Mouse (Mus musculus) MEL (cell line): ENCODE results near the gene Frs3. TPM values are rescaled to one million over a fixed set of nuclear protein-coding genes. Genes with fewer than 3 reads are reported as not detected.

ENCODE experiments used
- DNase-seq: peaks from one replicate; pipeline ENCODE4 v3.0.0; 2011; ENCODE audit warnings: low read depth, low spot score
- H3K27ac ChIP-seq: 2 replicates; pipeline ENCODE4 v1.5.1; 2012; ENCODE audit warnings: low read depth, mild to moderate bottlenecking, control low read depth, low read length, moderate library complexity; ENCODE audit not compliant: control insufficient read depth
- H3K27me3 ChIP-seq, 2 experiments: fragments of 150-350 bp in 1 of 2; sonication (generic) in 1 of 2; 2 replicates each; pipeline ENCODE4 v1.6.1; 2012; ENCODE audit warnings: low read length in 2 of 2, mild to moderate bottlenecking in 2 of 2, improper control_type of control experiment in 1 of 2, moderate library complexity in 1 of 2; ENCODE audit not compliant: insufficient read depth in 2 of 2, control insufficient read depth in 1 of 2
- H3K36me3 ChIP-seq, 2 experiments: 2 replicates each; pipeline ENCODE4 v1.6.1; 2012 to 2014; ENCODE audit warnings: low read length in 2 of 2, improper control_type of control experiment in 1 of 2, inconsistent platforms in 1 of 2, mild to moderate bottlenecking in 1 of 2; ENCODE audit not compliant: insufficient read depth in 2 of 2, control insufficient read depth in 1 of 2
- H3K4me1 ChIP-seq, 2 experiments: fragments of 150-350 bp in 1 of 2; sonication (generic) in 1 of 2; 2 replicates each; pipeline ENCODE4 v1.6.1; 2012; ENCODE audit warnings: low read length in 2 of 2, improper control_type of control experiment in 1 of 2, mild to moderate bottlenecking in 1 of 2; ENCODE audit not compliant: insufficient read depth in 2 of 2, control insufficient read depth in 1 of 2
- H3K4me3 ChIP-seq, 2 experiments: fragments of 150-350 bp in 1 of 2; sonication (generic) in 1 of 2; 2 replicates each; pipeline ENCODE4 v1.5.1; 2012; ENCODE audit warnings: low read depth in 2 of 2, low read length in 2 of 2, mild to moderate bottlenecking in 2 of 2, moderate library complexity in 2 of 2, control low read depth in 1 of 2, improper control_type of control experiment in 1 of 2; ENCODE audit not compliant: control insufficient read depth in 1 of 2, insufficient read depth in 1 of 2
- H3K79me2 ChIP-seq: 2 replicates; pipeline ENCODE4 v1.6.1; 2012; ENCODE audit warnings: mild to moderate bottlenecking, low read length, moderate library complexity; ENCODE audit not compliant: control insufficient read depth, poor library complexity, insufficient read depth
- H3K9ac ChIP-seq: 2 replicates; pipeline ENCODE4 v1.6.1; 2012; ENCODE audit warnings: low read depth, mild to moderate bottlenecking, control low read depth, low read length, moderate library complexity; ENCODE audit not compliant: control insufficient read depth, poor library complexity, severe bottlenecking
- H3K9me3 ChIP-seq: fragments of 150-350 bp; sonication (generic); replicated peaks from 2 replicates; pipeline ENCODE4 v1.6.1; 2012; ENCODE audit warnings: mild to moderate bottlenecking, low read length, improper control_type of control experiment, moderate library complexity; ENCODE audit not compliant: insufficient read depth
- CHD1 ChIP-seq: IDR thresholded peaks from 2 replicates; pipeline ENCODE4 v1.6.1; 2012; ENCODE audit warnings: low read depth, mild to moderate bottlenecking, inconsistent platforms, low read length, improper control_type of control experiment
- CHD2 ChIP-seq: IDR thresholded peaks from 2 replicates; pipeline ENCODE4 v1.6.1; 2011; ENCODE audit warnings: low read length, improper control_type of control experiment
- CTCF ChIP-seq, 3 experiments: IDR thresholded peaks in 2 of 3; conservative IDR thresholded peaks in 1 of 3; 2 replicates each; pipeline ENCODE4 v1.5.1; 2011 to 2012; ENCODE audit warnings: low read length in 3 of 3, low read depth in 2 of 3, mild to moderate bottlenecking in 2 of 3, improper control_type of control experiment in 1 of 3, inconsistent platforms in 1 of 3, mixed read lengths in 1 of 3, moderate library complexity in 1 of 3; ENCODE audit not compliant: control insufficient read depth in 1 of 3, insufficient read depth in 1 of 3, poor library complexity in 1 of 3, severe bottlenecking in 1 of 3
- E2F4 ChIP-seq: IDR thresholded peaks from 2 replicates; pipeline ENCODE4 v1.6.1; 2011; ENCODE audit warnings: low read depth, low read length, improper control_type of control experiment, borderline replicate concordance
- ELF1 ChIP-seq: IDR thresholded peaks from 2 replicates; pipeline ENCODE4 v1.6.1; 2014; ENCODE audit warnings: low read depth, mild to moderate bottlenecking, inconsistent platforms, low read length, improper control_type of control experiment, moderate library complexity
- ETS1 ChIP-seq: IDR thresholded peaks from 2 replicates; pipeline ENCODE4 v1.6.1; 2012; ENCODE audit warnings: low read depth, mild to moderate bottlenecking, inconsistent platforms, low read length, improper control_type of control experiment, moderate library complexity
- GABPA ChIP-seq: IDR thresholded peaks from 2 replicates; pipeline ENCODE4 v1.6.1; 2012; ENCODE audit warnings: low read depth, mild to moderate bottlenecking, inconsistent platforms, low read length, improper control_type of control experiment, moderate library complexity
- GATA1 ChIP-seq: IDR thresholded peaks from 2 replicates; pipeline ENCODE4 v1.6.1; 2011; ENCODE audit warnings: low read depth, low read length, improper control_type of control experiment
- HCFC1 ChIP-seq: IDR thresholded peaks from 2 replicates; pipeline ENCODE4 v1.6.1; 2012; ENCODE audit warnings: low read depth, mild to moderate bottlenecking, inconsistent platforms, low read length, improper control_type of control experiment, moderate library complexity
- JUND ChIP-seq: IDR thresholded peaks from 2 replicates; pipeline ENCODE4 v1.6.1; 2011; ENCODE audit warnings: low read depth, mild to moderate bottlenecking, improper control_type of control experiment, low read length
- MAFK ChIP-seq: IDR thresholded peaks from 2 replicates; pipeline ENCODE4 v1.6.1; 2011; ENCODE audit warnings: low read depth, mild to moderate bottlenecking, low read length, improper control_type of control experiment, borderline replicate concordance
- MAX ChIP-seq: IDR thresholded peaks from 2 replicates; pipeline ENCODE4 v1.6.1; 2011; ENCODE audit warnings: low read length, improper control_type of control experiment
- MAZ ChIP-seq: IDR thresholded peaks from 2 replicates; pipeline ENCODE4 v1.6.1; 2012; ENCODE audit warnings: low read depth, mild to moderate bottlenecking, inconsistent platforms, low read length, improper control_type of control experiment
- MEF2A ChIP-seq: IDR thresholded peaks from 2 replicates; pipeline ENCODE4 v1.6.1; 2014; ENCODE audit warnings: low read depth, mild to moderate bottlenecking, inconsistent platforms, low read length, improper control_type of control experiment; ENCODE audit not compliant: poor library complexity, insufficient replicate concordance, severe bottlenecking; ENCODE audit errors: extremely low read depth
- MXI1 ChIP-seq: IDR thresholded peaks from 2 replicates; pipeline ENCODE4 v1.6.1; 2011; ENCODE audit warnings: mild to moderate bottlenecking, low read depth, low read length, improper control_type of control experiment
- MYB ChIP-seq: IDR thresholded peaks from 2 replicates; pipeline ENCODE4 v1.6.1; 2011; ENCODE audit warnings: mild to moderate bottlenecking, low read depth, low read length, improper control_type of control experiment
- MYC ChIP-seq: IDR thresholded peaks from 2 replicates; pipeline ENCODE4 v1.6.1; 2011; ENCODE audit warnings: low read depth, mild to moderate bottlenecking, low read length, improper control_type of control experiment, moderate library complexity
- NELFE ChIP-seq: IDR thresholded peaks from 2 replicates; pipeline ENCODE4 v1.6.1; 2011; ENCODE audit warnings: low read depth, low read length, improper control_type of control experiment
- NRF1 ChIP-seq: IDR thresholded peaks from 2 replicates; pipeline ENCODE4 v1.6.1; 2014; ENCODE audit warnings: low read depth, mild to moderate bottlenecking, inconsistent platforms, low read length, improper control_type of control experiment, moderate library complexity; ENCODE audit not compliant: poor library complexity, insufficient read depth, severe bottlenecking
- POLR2A ChIP-seq, 2 experiments: IDR thresholded peaks; 2 replicates each; pipeline ENCODE4 v1.6.1; 2011 to 2012; ENCODE audit warnings: low read length in 2 of 2, mild to moderate bottlenecking in 2 of 2, control low read depth in 1 of 2, improper control_type of control experiment in 1 of 2, low read depth in 1 of 2, moderate library complexity in 1 of 2; ENCODE audit not compliant: control insufficient read depth in 1 of 2, insufficient read depth in 1 of 2, poor library complexity in 1 of 2
- POLR2AphosphoS2 ChIP-seq: IDR thresholded peaks from 2 replicates; pipeline ENCODE4 v1.6.1; 2011; ENCODE audit warnings: low read length, improper control_type of control experiment
- POLR2AphosphoS5 ChIP-seq: IDR thresholded peaks from 2 replicates; pipeline ENCODE4 v1.6.1; 2012; ENCODE audit warnings: low read depth, borderline replicate concordance, mild to moderate bottlenecking, inconsistent platforms, low read length, moderate library complexity, mixed read lengths
- RAD21 ChIP-seq: IDR thresholded peaks from 2 replicates; pipeline ENCODE4 v1.6.1; 2011; ENCODE audit warnings: mild to moderate bottlenecking, low read depth, low read length, improper control_type of control experiment
- RCOR1 ChIP-seq: IDR thresholded peaks from 2 replicates; pipeline ENCODE4 v1.6.1; 2012; ENCODE audit warnings: low read depth, mild to moderate bottlenecking, inconsistent platforms, low read length, improper control_type of control experiment
- SIN3A ChIP-seq: IDR thresholded peaks from 2 replicates; pipeline ENCODE4 v1.6.1; 2012; ENCODE audit warnings: low read length, improper control_type of control experiment, inconsistent platforms
- SMC3 ChIP-seq: IDR thresholded peaks from 2 replicates; pipeline ENCODE4 v1.6.1; 2011; ENCODE audit warnings: low read depth, low read length, improper control_type of control experiment
- TAL1 ChIP-seq: IDR thresholded peaks from 2 replicates; pipeline ENCODE4 v1.6.1; 2012; ENCODE audit warnings: mild to moderate bottlenecking, inconsistent platforms, low read length, moderate library complexity, mixed read lengths
- TBP ChIP-seq: IDR thresholded peaks from 2 replicates; pipeline ENCODE4 v1.8.0; 2011; ENCODE audit warnings: low read depth, low read length, improper control_type of control experiment
- TCF12 ChIP-seq: IDR thresholded peaks from 2 replicates; pipeline ENCODE4 v1.6.1; 2014; ENCODE audit warnings: low read depth, mild to moderate bottlenecking, inconsistent platforms, low read length, improper control_type of control experiment, moderate library complexity
- UBTF ChIP-seq: IDR thresholded peaks from 2 replicates; pipeline ENCODE4 v1.6.1; 2012; ENCODE audit warnings: low read depth, mild to moderate bottlenecking, inconsistent platforms, low read length, improper control_type of control experiment, moderate library complexity, borderline replicate concordance; ENCODE audit not compliant: insufficient read depth
- USF1 ChIP-seq: IDR thresholded peaks from 2 replicates; pipeline ENCODE4 v1.6.1; 2014; ENCODE audit warnings: low read depth, mild to moderate bottlenecking, inconsistent platforms, low read length, improper control_type of control experiment, moderate library complexity
- USF2 ChIP-seq, 2 experiments: IDR thresholded peaks; 2 replicates each; pipeline ENCODE4 v1.6.1; 2011 to 2012; ENCODE audit warnings: improper control_type of control experiment in 2 of 2, low read length in 2 of 2, borderline replicate concordance in 1 of 2, inconsistent platforms in 1 of 2, low read depth in 1 of 2, mild to moderate bottlenecking in 1 of 2; ENCODE audit not compliant: insufficient read depth in 1 of 2
- ZC3H11A ChIP-seq: IDR thresholded peaks from 2 replicates; pipeline ENCODE4 v1.6.1; 2012; ENCODE audit warnings: low read depth, mild to moderate bottlenecking, inconsistent platforms, low read length, improper control_type of control experiment
- ZKSCAN1 ChIP-seq: IDR thresholded peaks from 2 replicates; pipeline ENCODE4 v1.6.1; 2012; ENCODE audit warnings: low read depth, mild to moderate bottlenecking, inconsistent platforms, low read length, improper control_type of control experiment, moderate library complexity
- ZMIZ1 ChIP-seq: IDR thresholded peaks from 2 replicates; pipeline ENCODE4 v1.6.1; 2012; ENCODE audit warnings: low read depth, mild to moderate bottlenecking, inconsistent platforms, low read length, improper control_type of control experiment, moderate library complexity
- ZNF384 ChIP-seq: IDR thresholded peaks from 2 replicates; pipeline ENCODE4 v1.6.1; 2012; ENCODE audit warnings: low read depth, mild to moderate bottlenecking, inconsistent platforms, low read length, improper control_type of control experiment
- polyA plus RNA-seq, 2 experiments: library from polyadenylated mRNA; stranded (reverse) in 1 of 2; unstranded in 1 of 2; fragments of >175 nt in 1 of 2; fragments of >200 nt in 1 of 2; gene quantifications; 2 replicates each; pipeline versions ENCODE4 v1.2.1 to v1.2.4; 2012; ENCODE audit warnings: low replicate concordance in 2 of 2, low read depth in 1 of 2; ENCODE audit not compliant: insufficient read length in 2 of 2, insufficient read depth in 1 of 2, missing spikeins in 1 of 2
- total RNA-seq: library from RNA; depleted of rRNA; stranded (reverse); fragments of 300-350 nt; gene quantifications from 2 replicates; pipeline ENCODE4 v1.2.3, GENCODE M21; 2012

The Frs3 gene
- total and polyA plus RNA-seq, 3 experiments = 2.7 to 4.4 TPM; not detected in 1

GRCm38 (mm10) chr17:47737271-47738065 lies 48.6 kb downstream of the Frs3 start:
- Histone ChIP-seq H3K27ac (peak overlapping the region; percentile 70), H3K36me3 (peaks cover 0 to 15% of the 10 kb centered on the region in 2 experiments; a peak in 2 of 4 replicates), H3K79me2 (peaks cover 1% of the 10 kb centered on the region; the same call in 1 of the 2 replicates), H3K27me3 (no peaks in the 10 kb centered on the region), H3K4me1 (peaks cover 0 to 29% of the 10 kb centered on the region in 2 experiments), H3K9me3 (no peaks in the 10 kb centered on the region), H3K4me3 (peak overlapping the region; percentile 83 to 91), H3K9ac (peak overlapping the region; percentile 87)
- DNase-seq = peak; percentile 86
- no peak for TF ChIP-seq ZMIZ1
- no peak for TF ChIP-seq GATA1
- TF ChIP-seq ZC3H11A = no peak
- no peak for TF ChIP-seq TAL1
- peak; percentile 9; the same call in 1 of the 2 replicates for TF ChIP-seq NELFE
- TF ChIP-seq ETS1 = no peak
- TF ChIP-seq TCF12 = no peak; the same call in 1 of the 2 replicates
- no peak for TF ChIP-seq CTCF (IDR thresholded peaks at IDR 0.05 in 2 of 3, conservative IDR thresholded peaks at IDR 0.05 in 1 of 3; ENCODE audit: control insufficient read depth in 1 of 3, insufficient read depth in 1 of 3, low read depth in 2 of 3, low read length in 3 of 3, poor library complexity in 1 of 3, severe bottlenecking in 1 of 3)
- TF ChIP-seq E2F4 = no peak
- no peak for TF ChIP-seq MEF2A
- no peak for TF ChIP-seq MAX
- no peak; the same call in 1 of the 2 replicates for TF ChIP-seq SIN3A
- TF ChIP-seq ZKSCAN1 = no peak
- TF ChIP-seq UBTF = no peak
- TF ChIP-seq ELF1 = no peak
- TF ChIP-seq MAZ = peak; percentile 60; the same call in 1 of the 2 replicates
- TF ChIP-seq USF1 = no peak
- no peak for TF ChIP-seq SMC3
- TF ChIP-seq JUND = no peak
- no peak for TF ChIP-seq MYC
- TF ChIP-seq POLR2A (IDR thresholded peaks at IDR 0.05; ENCODE audit: control insufficient read depth in 1 of 2, insufficient read depth in 1 of 2, low read depth in 1 of 2, low read length in 2 of 2, poor library complexity in 1 of 2) = peak in 1 of 2 experiments; percentile 24; a peak in 1 of 4 replicates
- no peak for TF ChIP-seq ZNF384
- no peak for TF ChIP-seq NRF1
- TF ChIP-seq GABPA = no peak
- TF ChIP-seq MXI1 = peak; percentile 20; the same call in 1 of the 2 replicates
- no peak for TF ChIP-seq POLR2AphosphoS5
- peak; percentile 61 for TF ChIP-seq HCFC1
- no peak for TF ChIP-seq RAD21
- TF ChIP-seq POLR2AphosphoS2 = no peak
- 0 out of 2 replicates have a peak, but pooled peaks have one; percentile 14 for TF ChIP-seq TBP
- TF ChIP-seq MYB = no peak
- TF ChIP-seq CHD2 = no peak
- no peak for TF ChIP-seq RCOR1
- no peak for TF ChIP-seq USF2 (IDR thresholded peaks at IDR 0.05; ENCODE audit: borderline replicate concordance in 1 of 2, insufficient read depth in 1 of 2, low read depth in 1 of 2, low read length in 2 of 2)
- no peak for TF ChIP-seq CHD1
- no peak for TF ChIP-seq MAFK
